Mouse (Mus musculus): ENCODE measurements around the gene Mark3.

DNA sequence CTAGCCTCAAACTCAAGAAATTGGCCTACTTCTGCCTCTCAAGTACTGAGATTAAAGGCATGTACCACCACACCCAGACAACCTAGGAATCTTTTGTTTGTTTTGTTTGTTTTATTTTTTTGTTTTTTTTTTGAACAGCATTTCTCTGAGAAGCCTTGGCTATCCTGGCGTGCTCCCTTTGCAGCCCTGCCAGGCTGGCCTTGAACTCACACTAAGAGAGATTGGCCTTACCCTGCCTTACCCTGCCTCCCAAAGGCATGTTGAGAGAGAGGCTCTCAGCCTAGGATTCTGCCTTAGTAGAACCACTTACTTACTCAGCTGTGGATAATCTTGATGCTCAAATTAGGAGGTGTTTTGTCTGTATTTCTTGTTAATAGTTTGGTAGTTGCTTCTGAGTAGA lies 8.7 kb downstream of the Mark3 start:
- TF ChIP-seq CTCF (IDR thresholded peaks at IDR 0.05; ENCODE audit: borderline replicate concordance, extremely low read depth, insufficient read depth, insufficient read length) (no peak), POLR2A (IDR thresholded peaks at IDR 0.05; ENCODE audit: borderline replicate concordance, extremely low read depth, insufficient read depth, insufficient read length, poor library complexity, severe bottlenecking) (no peak)
